17 mouse cellular contexts compared by ENCODE assay signal in the genomic region with DNA sequence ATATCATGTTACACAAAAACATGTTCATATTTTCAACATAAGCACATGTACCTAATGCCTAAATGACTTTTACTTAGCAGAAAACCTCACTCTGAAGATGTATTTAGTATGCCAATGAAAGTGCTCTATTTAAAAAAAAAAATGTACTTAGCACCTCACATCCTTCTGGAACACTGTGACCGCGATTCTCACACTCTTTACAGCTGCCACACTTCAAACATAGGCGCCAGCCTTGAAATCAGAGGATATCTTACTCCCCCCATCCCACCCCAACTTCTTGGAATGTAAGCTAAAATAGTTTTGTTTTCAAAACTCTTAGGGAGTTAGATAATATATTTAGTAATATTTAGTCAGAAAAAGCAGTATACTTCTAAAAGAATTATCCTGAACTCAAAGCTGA.
"Had no signal": no experiment of that assay in that cellular context is flagged by ENCODE, and none has a peak within 500 bp of the region (broad histone marks: within the 10 kb centered on the region; RNA-seq: fewer than 3 reads in every experiment).

No protein-coding gene starts in this region.

- H3K27me3 ChIP-seq: kidney, embryonic 15.5 days; liver, embryonic 15.5 days; megakaryocyte, embryonic 14.5 days; midbrain, embryonic 15.5 days; neural tube, embryonic 13.5 days had no signal

- H3K9ac ChIP-seq: kidney, embryonic 15.5 days; liver, embryonic 15.5 days; lung, embryonic 14.5 days; midbrain, embryonic 15.5 days; neural tube, embryonic 13.5 days had no signal

- H3K4me1 ChIP-seq: kidney, embryonic 15.5 days; limb, embryonic 10.5 days; liver, embryonic 15.5 days; megakaryocyte, embryonic 14.5 days; midbrain, embryonic 15.5 days; neural tube, embryonic 13.5 days had no signal

- H3K4me2 ChIP-seq: kidney, embryonic 15.5 days; liver, embryonic 11.5 days; liver, embryonic 15.5 days; lung, embryonic 14.5 days; midbrain, embryonic 11.5 days; midbrain, embryonic 15.5 days; neural tube, embryonic 13.5 days had no signal

- H3K27ac ChIP-seq: kidney, embryonic 15.5 days; limb, embryonic 10.5 days; liver, embryonic 15.5 days; macrophage; midbrain, embryonic 15.5 days; neural tube, embryonic 13.5 days had no signal

- ATAC-seq: intestine, embryonic 16.5 days; midbrain, embryonic 15.5 days had no signal

- H3K4me3 ChIP-seq: kidney, embryonic 15.5 days; limb, embryonic 10.5 days; liver, embryonic 15.5 days; megakaryocyte, embryonic 14.5 days; midbrain, embryonic 15.5 days; neural tube, embryonic 13.5 days had no signal

- H3K9me3 ChIP-seq: kidney, embryonic 15.5 days; limb, embryonic 10.5 days; liver, embryonic 15.5 days; megakaryocyte, embryonic 14.5 days; midbrain, embryonic 15.5 days; neural tube, embryonic 13.5 days had no signal

- H3K36me3 ChIP-seq: kidney, embryonic 15.5 days; limb, embryonic 10.5 days; liver, embryonic 15.5 days; midbrain, embryonic 15.5 days; neural tube, embryonic 13.5 days had no signal

- DNase-seq: kidney, adult 2 months; kidney, postnatal 14 days; lung, embryonic 14.5 days; lung, postnatal 14 days; spleen, adult 18-20 months; thymus, adult 2 months; thymus, postnatal 25 days had no signal
